Mouse (Mus musculus) hindlimb bud, embryonic 11.5 days (tissue): Measurements from ENCODE around the gene Dsp.

Experiments
- DNase-seq: peaks from one replicate; pipeline ENCODE4 v3.0.0-alpha.2; 2012; ENCODE audit warnings: low read depth, low spot score; ENCODE audit errors: extremely low spot score

Dsp gene

DNA sequence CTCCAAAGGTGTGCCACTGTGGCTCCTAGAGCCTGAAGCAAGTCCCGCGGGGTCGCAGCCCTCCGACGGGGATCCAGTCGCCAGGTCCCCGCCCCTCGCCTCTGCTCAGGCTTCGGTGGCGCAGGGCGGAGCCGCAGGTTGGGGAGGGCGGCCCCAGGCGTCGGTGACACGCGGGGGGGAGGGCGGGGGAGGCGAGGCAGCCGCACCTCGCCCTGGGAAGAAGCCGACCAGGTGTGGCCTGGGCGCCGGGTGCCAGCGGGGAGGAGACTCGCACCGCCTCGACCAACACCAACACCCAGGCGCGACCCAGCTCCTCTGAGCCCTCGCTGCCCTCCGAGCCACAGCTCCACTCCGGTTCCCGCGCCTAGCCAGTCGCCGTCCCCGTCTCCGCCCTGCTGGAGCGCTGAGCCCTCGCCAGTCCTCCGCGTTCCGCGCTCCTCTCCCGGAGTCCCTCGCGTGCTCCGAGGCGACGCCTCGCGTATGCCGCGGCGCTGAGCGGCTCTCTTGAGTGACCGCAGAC lies at the start of gene Dsp:
TSS of gene Dsp (plus strand) at position 226 of the 520 bp plus-strand sequence.
- DNase-seq: no peak

DNA sequence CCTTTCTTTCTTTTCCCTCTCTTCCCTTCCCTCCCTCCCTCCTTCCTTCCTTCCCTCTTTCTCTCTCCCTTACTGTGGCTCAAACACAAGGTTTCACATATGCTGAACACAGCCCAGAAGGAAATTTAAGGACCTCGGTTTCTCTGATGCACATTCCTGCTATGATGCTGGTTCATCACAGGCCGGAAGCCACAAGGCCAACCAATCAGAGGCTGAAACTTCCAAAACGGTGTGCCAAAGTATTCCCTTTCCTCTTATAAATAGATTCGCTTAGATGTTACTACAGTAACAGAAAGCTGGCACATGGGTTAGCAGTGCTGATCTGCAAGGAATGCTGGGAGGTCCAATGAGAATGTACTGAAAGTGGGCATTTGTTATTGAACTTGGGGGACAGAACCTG lies 47.7 kb upstream of the Dsp start:
- no peak for DNase-seq

DNA sequence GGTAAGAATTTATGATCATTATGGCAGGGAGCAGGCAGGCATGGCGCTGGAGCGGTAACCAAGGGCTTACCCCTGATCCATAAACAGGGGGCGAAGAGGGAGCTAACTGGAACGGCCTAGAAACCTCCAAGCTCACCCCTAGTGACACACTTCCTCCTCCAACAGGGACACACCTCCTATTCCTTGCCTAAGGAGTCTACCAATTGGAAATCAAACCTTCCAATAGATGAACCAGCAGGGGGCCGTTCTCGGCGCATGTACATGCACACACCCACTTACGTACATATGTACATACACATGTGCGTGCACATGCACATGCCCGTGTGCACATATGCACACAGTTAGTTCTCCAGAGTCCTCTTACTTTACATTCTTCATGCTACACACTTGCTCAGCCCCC lies 46.6 kb upstream of the Dsp start:
- no peak for DNase-seq

- DNase-seq: no peak
Observed at GRCm38 (mm10) chr13:38109081-38109480, 42.0 kb upstream of the Dsp start.

GRCm38 (mm10) chr13:38122321-38122720 lies 28.8 kb upstream of the Dsp start:
- no peak for DNase-seq

- DNase-seq: no peak
Observed at GRCm38 (mm10) chr13:38123666-38124065, 27.4 kb upstream of the Dsp start.

- no peak for DNase-seq
Observed at GRCm38 (mm10) chr13:38127683-38128082, 23.4 kb upstream of the Dsp start.

DNA sequence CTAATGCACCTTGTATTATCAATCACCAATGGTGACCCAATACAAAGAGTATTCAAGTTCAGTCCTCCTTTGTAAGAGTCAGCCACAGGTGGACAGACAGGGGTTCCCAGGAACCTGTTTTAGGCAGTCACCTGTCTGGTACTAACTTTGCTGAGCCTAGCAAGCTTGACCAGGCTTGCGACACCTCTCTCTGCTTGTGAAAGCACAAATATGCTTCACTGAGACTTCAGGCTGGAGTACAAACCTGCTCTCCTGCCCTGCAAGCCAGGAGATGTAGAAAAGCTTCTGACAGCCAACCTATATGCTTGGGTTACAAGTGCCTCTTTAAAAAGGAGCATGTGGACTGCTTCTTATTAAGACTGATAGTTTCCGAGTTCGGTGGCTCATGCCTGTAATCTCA lies 22.8 kb upstream of the Dsp start:
- no peak for DNase-seq

DNA sequence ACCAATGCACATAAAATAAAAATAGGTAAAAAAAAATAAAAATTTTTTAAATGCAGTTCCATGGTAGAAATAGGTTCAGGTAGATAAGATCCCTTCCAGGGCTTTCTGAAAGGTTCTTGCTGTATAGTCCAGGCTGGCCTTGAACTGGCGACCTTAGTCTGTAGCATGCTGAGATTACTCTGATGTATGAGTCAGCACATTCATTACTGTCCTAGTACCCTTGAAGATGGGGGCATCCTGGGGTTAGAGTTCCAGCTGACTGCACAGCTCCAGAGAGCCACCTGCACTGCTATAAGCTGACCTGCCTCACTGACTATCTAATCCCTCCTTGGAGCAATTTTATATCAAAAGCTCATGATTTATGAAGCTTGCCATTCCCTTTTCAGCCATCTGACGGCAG lies 21.6 kb upstream of the Dsp start:
- DNase-seq: no peak

- no peak for DNase-seq
Observed at GRCm38 (mm10) chr13:38130116-38130515, 21.0 kb upstream of the Dsp start.

DNA sequence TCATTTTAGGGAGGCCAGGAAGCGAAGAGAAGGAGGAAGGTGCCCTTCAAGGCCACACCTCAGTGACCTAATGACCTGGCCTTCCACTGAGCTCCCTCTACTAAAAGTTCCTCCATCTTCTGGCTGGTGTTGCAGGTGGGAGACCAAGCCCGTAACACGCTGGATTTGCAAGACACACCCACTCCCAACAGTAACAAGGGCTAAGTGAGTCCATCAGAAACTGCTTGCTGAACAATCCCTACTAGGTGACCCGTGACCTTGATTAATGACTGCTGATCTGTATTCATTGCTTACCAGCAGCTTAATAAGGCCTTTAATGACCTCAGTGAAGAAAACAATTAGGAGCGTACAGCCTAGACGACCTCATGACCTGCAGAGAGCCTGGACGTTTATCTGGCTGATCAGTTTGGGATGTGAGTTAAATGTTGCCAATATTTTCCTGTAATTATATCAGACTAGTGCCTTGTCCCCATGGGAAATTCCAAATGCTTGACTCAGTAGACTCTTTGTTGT lies 18.0 kb upstream of the Dsp start:
- DNase-seq: no peak

DNA sequence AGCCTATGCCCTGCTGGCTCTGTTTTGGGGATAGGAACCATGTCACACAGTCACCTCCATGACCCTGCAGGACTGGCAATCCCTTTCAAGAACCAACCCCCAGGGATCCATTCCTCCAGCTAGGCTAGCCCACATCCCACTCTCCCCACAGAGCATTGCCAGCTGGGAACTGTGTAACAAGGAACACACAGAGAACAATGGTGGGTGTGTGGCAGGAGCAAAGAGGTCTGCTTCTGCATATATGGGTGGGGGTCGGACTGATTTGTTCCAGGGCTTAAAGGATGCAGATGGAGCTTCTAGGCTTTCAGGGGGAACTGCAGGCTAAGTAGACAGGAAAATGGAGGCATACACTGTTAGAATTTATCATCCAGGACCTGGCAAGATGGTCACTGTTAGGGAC lies 10.6 kb upstream of the Dsp start:
- DNase-seq: no peak

DNA sequence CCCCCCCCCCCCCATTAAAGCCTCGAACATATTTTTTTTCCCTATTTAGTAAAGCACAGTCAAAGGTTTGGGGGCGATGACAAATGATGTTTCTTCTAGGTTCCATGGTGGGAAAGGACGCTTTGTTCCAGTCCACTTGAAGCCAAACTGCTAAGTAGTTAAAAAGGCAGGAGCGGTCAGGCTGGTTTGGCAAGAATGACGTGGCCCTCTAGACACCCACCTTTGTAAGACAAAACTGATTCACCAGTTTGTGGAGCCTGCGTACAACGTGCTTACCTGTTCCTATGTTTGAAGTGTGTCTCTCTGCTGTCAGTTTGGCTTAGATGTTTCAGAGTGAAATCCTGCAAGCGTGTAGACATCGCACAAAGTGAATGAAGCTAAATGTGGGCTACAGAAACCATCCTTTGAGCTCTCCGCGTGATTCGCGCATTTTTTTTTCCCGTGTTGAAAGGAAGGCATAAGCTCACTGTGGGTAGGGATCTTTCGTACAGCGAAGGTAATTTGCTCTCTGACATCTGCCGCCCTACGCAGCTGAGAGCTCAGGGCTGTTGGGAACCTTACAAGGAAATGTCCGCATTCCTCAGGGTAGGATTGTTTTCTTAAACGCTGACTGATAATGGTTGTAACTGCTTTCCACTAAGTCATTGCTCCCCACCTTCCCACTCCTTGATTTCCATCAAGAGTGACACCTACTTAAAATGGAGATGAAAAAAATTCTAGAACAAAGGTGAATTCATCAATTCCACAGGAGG lies 6.0 kb upstream of the Dsp start:
- DNase-seq: no peak

- DNase-seq: no peak
Observed at GRCm38 (mm10) chr13:38148348-38148747, 2.7 kb upstream of the Dsp start.

- DNase-seq: no peak
Observed at GRCm38 (mm10) chr13:38151671-38152428, 756 bp downstream of the Dsp start.

- DNase-seq: no peak
Observed at GRCm38 (mm10) chr13:38152429-38153035, 1.4 kb downstream of the Dsp start.

- DNase-seq: no peak
Observed at GRCm38 (mm10) chr13:38155523-38155922, 4.4 kb downstream of the Dsp start.

DNA sequence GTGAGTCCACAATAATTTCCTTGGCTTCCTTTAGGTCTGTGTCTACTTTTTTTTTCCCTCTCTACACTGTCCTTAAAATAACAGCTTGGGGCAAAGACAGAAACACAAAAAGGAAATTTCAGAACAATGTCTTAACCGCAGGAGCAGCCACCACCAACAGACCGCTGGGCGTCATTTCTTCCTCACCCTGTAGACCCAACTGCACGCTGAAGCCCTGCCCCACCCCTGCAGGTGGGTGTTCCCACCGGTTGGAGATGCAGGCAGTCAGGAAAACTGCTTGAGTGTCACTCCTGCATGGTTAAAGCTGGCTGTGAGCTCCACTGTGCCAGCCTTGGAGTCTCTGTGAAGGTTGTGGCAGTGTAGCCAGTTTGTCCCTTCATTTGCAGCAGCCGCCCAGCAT lies 6.5 kb downstream of the Dsp start:
- no peak for DNase-seq

DNA sequence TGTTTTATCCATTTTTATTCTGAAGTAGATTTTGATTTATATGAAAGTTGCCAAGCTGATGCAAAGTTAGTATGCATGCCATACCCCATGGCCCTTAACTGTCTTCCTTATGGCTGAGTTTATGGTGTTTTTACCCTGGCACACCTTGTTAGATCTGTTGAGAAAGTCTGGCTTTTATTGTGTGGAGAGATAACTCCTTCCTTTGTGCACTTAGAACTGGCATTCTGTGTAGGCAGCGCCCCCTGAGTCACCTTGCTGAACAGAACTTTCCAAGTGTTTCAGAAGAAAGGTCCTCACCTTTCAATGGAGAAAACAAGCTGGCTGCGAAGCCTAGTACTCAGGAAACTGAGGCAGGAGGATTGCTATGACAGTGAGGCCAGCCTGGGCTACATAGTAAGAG lies 10.9 kb downstream of the Dsp start:
- DNase-seq: no peak

DNA sequence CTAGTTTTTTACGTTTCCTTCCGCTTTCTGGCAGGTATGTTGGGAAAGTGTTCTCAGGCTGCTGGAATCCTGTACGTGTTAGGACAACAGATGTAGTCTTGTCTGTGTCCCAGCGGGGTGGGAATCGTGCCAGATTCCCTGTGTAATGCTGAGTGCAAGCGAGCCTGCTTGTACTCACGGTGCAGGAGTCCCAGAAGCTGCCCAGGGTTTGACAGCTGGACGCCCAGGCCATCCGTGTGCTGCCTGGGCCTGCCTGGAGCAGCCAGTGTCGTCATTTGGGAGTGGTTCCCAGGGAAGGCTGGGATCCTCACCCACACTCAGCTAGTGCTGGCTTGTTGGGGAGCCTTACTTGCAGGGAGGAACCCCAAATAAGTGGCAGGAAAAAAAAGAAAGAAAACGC lies 11.6 kb downstream of the Dsp start:
- no peak for DNase-seq

- no peak for DNase-seq
Observed at GRCm38 (mm10) chr13:38164932-38165331, 13.8 kb downstream of the Dsp start.

- DNase-seq: no peak
Observed at GRCm38 (mm10) chr13:38167056-38167455, 16.0 kb downstream of the Dsp start.
